ENCODE assay signal across 21 mouse cellular contexts in genomic region chr13:80880756-80881155, GRCm38 (mm10). TPM values are rescaled to one million over a fixed set of nuclear protein-coding genes. Genes with fewer than 3 reads are reported as not detected.
A peak's percentile ranks its signal among the peaks of the same experiment; 100 is the strongest.
DNase-seq lines count a peak whose midpoint lies in the region; ATAC-seq and TF ChIP-seq lines count a peak whose summit lies in the region.
"Had no signal": no experiment of that assay in that cellular context is flagged by ENCODE, and none has a peak within 500 bp of the region (broad histone marks: within the 10 kb centered on the region; RNA-seq: fewer than 3 reads in every experiment).

No protein-coding gene starts in this region.

- ATAC-seq in inflammation-experienced regulatory T-cells, adult 6 months = no peak
- ATAC-seq: forebrain, embryonic 16.5 days; hindbrain, embryonic 16.5 days; intestine, embryonic 16.5 days; liver, embryonic 12.5 days had no signal

- H3K4me3 ChIP-seq in cerebellum, adult 2 months (replicated peaks; ENCODE audit: insufficient read depth, low read depth, low read length) = no peak overlapping the region
- H3K4me3 ChIP-seq: forebrain, embryonic 10.5 days; limb, embryonic 13.5 days; liver, embryonic 12.5 days; stomach, embryonic 15.5 days had no signal

- no peak for TF ChIP-seq POLR2A in cerebellum, adult 2 months (IDR thresholded peaks at IDR 0.05; ENCODE audit: borderline replicate concordance, insufficient read depth, low read length)

- TF ChIP-seq CTCF in cerebellum, adult 2 months (IDR thresholded peaks at IDR 0.05; ENCODE audit: borderline replicate concordance, insufficient read depth, low read depth, low read length) = no peak

- DNase-seq in layer of hippocampus, adult 18-20 months (ENCODE audit: low spot score in 2 of 2) = peak; percentile 34 to 71
- no peak for DNase-seq in layer of hippocampus, postnatal 10 days (ENCODE audit: low spot score in 2 of 2)
- DNase-seq in frontal cortex, postnatal 36 days (ENCODE audit: low spot score in 2 of 2) = peak; percentile 35 to 67
- DNase-seq in layer of hippocampus, postnatal 36 days = peak; percentile 8 to 14
- DNase-seq in right cerebral cortex, postnatal 36 days (ENCODE audit: low spot score in 2 of 2) = peak; percentile 37 to 72
- DNase-seq in cerebellum, adult 2 months = no peak
- DNase-seq: cerebellum, adult 11-12 months; cerebellum, postnatal 14 days; kidney, adult 9 months; kidney, postnatal 14 days; lung, adult 18-20 months; lung, postnatal 14 days; thymus, adult 2 months had no signal

- no peaks in the 10 kb centered on the region for H3K27me3 ChIP-seq in cerebellum, adult 2 months (ENCODE audit: control insufficient read depth, insufficient read depth, low read length)
- H3K27me3 ChIP-seq: limb, embryonic 13.5 days; liver, embryonic 12.5 days; stomach, embryonic 15.5 days had no signal

- H3K27ac ChIP-seq in cerebellum, adult 2 months (ENCODE audit: insufficient read depth, low read length) = no peak overlapping the region
- H3K27ac ChIP-seq: forebrain, embryonic 10.5 days; limb, embryonic 13.5 days; liver, embryonic 12.5 days; stomach, embryonic 15.5 days had no signal

- H3K4me1 ChIP-seq in cerebellum, adult 2 months (ENCODE audit: control insufficient read depth, insufficient read depth, low read length) = no peaks in the 10 kb centered on the region
- H3K4me1 ChIP-seq: limb, embryonic 13.5 days; liver, embryonic 12.5 days; stomach, embryonic 15.5 days had no signal

- 82% methylated on average over 4 of the region's 4 CpGs for WGBS in cerebellum, adult 2 months

RNA-seq across cellular contexts. Expression of gene Arrdc3, which starts 2.4 kb away (rescaled TPM):
- total RNA-seq in layer of hippocampus, adult 18-20 months (2021) = 10 to 100 TPM; 49.4 to 52.5 TPM
- total RNA-seq in layer of hippocampus, postnatal 10 days (2021) = 10 to 100 TPM; 28.6 to 32.0 TPM
- 10 to 100 TPM; 42.8 to 46.5 TPM for total RNA-seq in layer of hippocampus, postnatal 36 days (2021)
- 56.7 and 58.6 TPM in 2 replicates for polyA plus RNA-seq in cerebellum, adult 2 months (2012; rRNA removed)
- polyA plus RNA-seq in inflammation-experienced regulatory T-cells, adult 6 months (2017; shearing (Covaris generic)) = 10 to 100 TPM in 1 of 3 experiments, 1 to 10 TPM in 2; 5.9 to 12.0 (median 8.4) TPM

Comparison
In these comparisons a context has a peak if more than half of its experiments do, and no peak if none do; other contexts are left out.
1. DNase-seq: peak in layer of hippocampus, adult 18-20 months (2 of 2), frontal cortex, postnatal 36 days (2 of 2), layer of hippocampus, postnatal 36 days (2 of 2) and right cerebral cortex, postnatal 36 days (2 of 2); none in layer of hippocampus, postnatal 10 days (0 of 2) and cerebellum, adult 2 months (0 of 2).